Mouse (Mus musculus): ENCODE results near the gene Pcdh15.

DNA sequence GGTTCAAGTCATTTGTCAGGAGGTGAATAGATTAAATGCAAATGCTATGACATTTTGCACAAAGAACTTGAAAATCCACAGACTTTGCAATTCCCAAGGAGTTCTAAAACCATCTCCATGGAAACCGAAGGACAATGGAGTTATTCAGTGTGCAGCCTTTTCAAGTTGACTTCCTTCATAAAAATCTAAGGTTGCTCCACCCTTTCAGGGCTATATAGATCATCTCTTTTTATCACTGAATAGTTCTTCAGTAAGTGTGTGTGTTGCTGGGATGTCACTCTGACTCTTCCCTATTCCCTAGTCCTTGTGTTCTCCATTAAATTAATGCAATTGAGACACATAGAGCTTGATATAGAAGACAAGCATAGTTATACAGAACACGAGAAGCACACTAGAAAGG is 1508.5 kb downstream of the Pcdh15 start:
- no peak for TF ChIP-seq CTCF (conservative IDR thresholded peaks at IDR 0.05; ENCODE audit: insufficient read depth, insufficient read length, low read depth, low read length)
- no peak for TF ChIP-seq POLR2A (IDR thresholded peaks at IDR 0.05; ENCODE audit: low read depth, low read length)
